Comparison of ENCODE assay signal across 8 mouse cellular contexts in genomic region chr6:94986346-94986745, GRCm38 (mm10).
DNase-seq lines count a peak whose midpoint lies in the region; ATAC-seq lines count a peak whose summit lies in the region.

No protein-coding gene starts in this region.

- H3K36me3 ChIP-seq in forebrain, embryonic 11.5 days (ENCODE audit: control insufficient read depth, insufficient read depth, low read length) = no peaks in the 10 kb centered on the region
- no peaks in the 10 kb centered on the region for H3K36me3 ChIP-seq in forebrain, embryonic 10.5 days (replicated peaks)

- H3K27me3 ChIP-seq in forebrain, embryonic 11.5 days (ENCODE audit: control insufficient read depth, insufficient read depth, low read length) = no peaks in the 10 kb centered on the region
- H3K27me3 ChIP-seq in forebrain, embryonic 10.5 days (ENCODE audit: poor library complexity, severe bottlenecking) = no peaks in the 10 kb centered on the region

- DNase-seq in forebrain, embryonic 11.5 days (ENCODE audit: low spot score) = no peak
- no peak for DNase-seq in forebrain, embryonic 10.5 days (ENCODE audit: extremely low spot score, low spot score)
- DNase-seq in CD4-positive helper T cell, adult 2 months (ENCODE audit: low read depth, low spot score) = peak; percentile 56
- peak; percentile 19 to 26 for DNase-seq in cerebellum, adult 18-20 months
- peak; percentile 21 to 60 for DNase-seq in frontal cortex, postnatal 36 days (ENCODE audit: low spot score in 2 of 2)
- DNase-seq in kidney, postnatal 14 days = peak; percentile 39
- peak; percentile 61 for DNase-seq in lung, postnatal 25 days (ENCODE audit: low spot score)
- DNase-seq in thymus, postnatal 4 days = peak; percentile 8

- H3K27ac ChIP-seq in forebrain, embryonic 11.5 days (ENCODE audit: low read depth, low read length) = no peak overlapping the region
- no peak overlapping the region for H3K27ac ChIP-seq in forebrain, embryonic 10.5 days

- H3K4me3 ChIP-seq in forebrain, embryonic 11.5 days (ENCODE audit: low read depth, low read length) = no peak overlapping the region
- no peak overlapping the region for H3K4me3 ChIP-seq in forebrain, embryonic 10.5 days

- peak; percentile 85 for ATAC-seq in forebrain, embryonic 11.5 days (replicated peaks; ENCODE audit: low FRiP score)

- no peaks in the 10 kb centered on the region for H3K4me1 ChIP-seq in forebrain, embryonic 11.5 days (replicated peaks; ENCODE audit: control insufficient read depth, insufficient read depth, low read length)
- peaks cover 14% of the 10 kb centered on the region for H3K4me1 ChIP-seq in forebrain, embryonic 10.5 days

- H3K9me3 ChIP-seq in forebrain, embryonic 11.5 days (ENCODE audit: control insufficient read depth, low read length) = no peaks in the 10 kb centered on the region
- no peaks in the 10 kb centered on the region for H3K9me3 ChIP-seq in forebrain, embryonic 10.5 days

- WGBS in forebrain, embryonic 11.5 days = 29% methylated on average over 4 of the region's 4 CpGs
- 28% methylated on average over 4 of the region's 4 CpGs for WGBS in forebrain, embryonic 10.5 days

- no peak overlapping the region for H3K9ac ChIP-seq in forebrain, embryonic 11.5 days (ENCODE audit: low read length)

- no peak overlapping the region for H3K4me2 ChIP-seq in forebrain, embryonic 11.5 days (ENCODE audit: low read depth, low read length, severe bottlenecking)

Comparison
In these comparisons a context has a peak if more than half of its experiments do, and no peak if none do; other contexts are left out.
1. DNase-seq: peak in CD4-positive helper T cell, adult 2 months (single experiment), cerebellum, adult 18-20 months (2 of 2), frontal cortex, postnatal 36 days (2 of 2), kidney, postnatal 14 days (single experiment), lung, postnatal 25 days (single experiment) and thymus, postnatal 4 days (single experiment); none in forebrain, embryonic 11.5 days (single experiment) and forebrain, embryonic 10.5 days (single experiment).